18 mouse cellular contexts compared by ENCODE assay signal in the genomic region with DNA sequence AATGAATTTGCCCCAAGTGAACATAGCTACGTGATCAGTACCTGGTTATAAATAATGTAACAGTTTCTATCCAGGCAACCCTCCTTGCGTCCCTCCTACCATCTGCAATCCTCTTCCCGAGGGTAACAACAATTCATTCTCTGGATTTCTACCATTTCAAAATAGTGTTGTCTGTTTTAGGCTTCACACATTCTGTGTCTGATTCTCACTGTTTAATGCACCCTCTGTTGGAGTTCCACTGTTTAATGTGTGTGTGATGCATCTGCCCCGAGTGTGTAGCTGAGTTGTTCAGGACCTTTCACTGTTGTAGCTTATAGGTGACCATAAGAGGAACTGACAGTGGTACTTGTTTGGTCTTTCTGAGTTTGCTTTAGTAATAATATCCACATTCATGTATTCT.
"Had no signal": no experiment of that assay in that cellular context is flagged by ENCODE, and none has a peak within 500 bp of the region (broad histone marks: within the 10 kb centered on the region; RNA-seq: fewer than 3 reads in every experiment).

No protein-coding gene starts in this region.

- H3K27me3 ChIP-seq: midbrain, embryonic 13.5 days; midbrain, embryonic 15.5 days; neural tube, embryonic 13.5 days; neural tube, embryonic 15.5 days had no signal

- H3K27ac ChIP-seq: midbrain, embryonic 10.5 days; midbrain, embryonic 13.5 days; midbrain, embryonic 15.5 days; neural tube, embryonic 13.5 days; neural tube, embryonic 15.5 days had no signal

- H3K4me1 ChIP-seq: midbrain, embryonic 10.5 days; midbrain, embryonic 13.5 days; midbrain, embryonic 15.5 days; neural tube, embryonic 15.5 days had no signal

- ATAC-seq: midbrain, embryonic 13.5 days; midbrain, embryonic 15.5 days had no signal

- H3K9ac ChIP-seq: lung, embryonic 14.5 days; midbrain, embryonic 13.5 days; midbrain, embryonic 15.5 days; neural tube, embryonic 13.5 days; neural tube, embryonic 15.5 days had no signal

- H3K4me2 ChIP-seq: lung, embryonic 14.5 days; midbrain, embryonic 13.5 days; midbrain, embryonic 15.5 days; neural tube, embryonic 13.5 days; neural tube, embryonic 15.5 days had no signal

- H3K4me3 ChIP-seq: midbrain, embryonic 10.5 days; midbrain, embryonic 13.5 days; midbrain, embryonic 15.5 days; myocyte; neural tube, embryonic 13.5 days; neural tube, embryonic 15.5 days had no signal

- DNase-seq: lung, adult 18-20 months; lung, embryonic 14.5 days; lung, postnatal 10 days; lung, postnatal 4 days; retina, postnatal 1 day; right cerebral cortex, adult 18-20 months; right cerebral cortex, postnatal 25 days; right cerebral cortex, postnatal 4 days; spleen, adult 18-20 months; thymus, adult 18-20 months; thymus, postnatal 14 days; thymus, postnatal 36 days had no signal

- H3K36me3 ChIP-seq: midbrain, embryonic 10.5 days; midbrain, embryonic 13.5 days; midbrain, embryonic 15.5 days; neural tube, embryonic 13.5 days; neural tube, embryonic 15.5 days had no signal

- H3K9me3 ChIP-seq: midbrain, embryonic 10.5 days; midbrain, embryonic 13.5 days; midbrain, embryonic 15.5 days; neural tube, embryonic 13.5 days; neural tube, embryonic 15.5 days had no signal
